Mouse (Mus musculus): Measurements from ENCODE around the gene Rab5c.

DNA sequence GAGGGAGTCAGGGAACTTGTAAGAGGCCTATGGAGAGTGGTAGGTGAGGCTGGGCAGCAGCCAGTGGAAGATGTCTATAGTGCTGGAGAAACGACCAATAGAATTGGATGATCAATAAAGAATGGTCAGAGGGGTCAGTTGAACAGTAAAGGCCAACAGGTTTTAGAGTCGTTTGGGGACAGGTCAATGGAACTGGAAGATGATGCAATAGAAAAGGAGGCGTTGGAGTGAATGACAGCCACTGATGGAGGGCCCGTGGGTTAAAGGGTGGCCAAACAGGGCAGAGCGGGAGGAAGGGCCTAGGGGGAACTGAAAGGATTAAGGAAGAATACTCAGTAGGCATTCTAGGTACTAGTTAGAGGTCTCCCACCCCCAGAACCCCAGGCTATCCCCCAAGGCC lies 9.1 kb upstream of the Rab5c start:
- TF ChIP-seq CTCF (IDR thresholded peaks at IDR 0.05; ENCODE audit: low read depth) = no peak
- TF ChIP-seq EP300 (optimal IDR thresholded peaks at IDR 0.05) = no peak
